8 mouse cellular contexts compared by ENCODE assay signal in the genomic region with DNA sequence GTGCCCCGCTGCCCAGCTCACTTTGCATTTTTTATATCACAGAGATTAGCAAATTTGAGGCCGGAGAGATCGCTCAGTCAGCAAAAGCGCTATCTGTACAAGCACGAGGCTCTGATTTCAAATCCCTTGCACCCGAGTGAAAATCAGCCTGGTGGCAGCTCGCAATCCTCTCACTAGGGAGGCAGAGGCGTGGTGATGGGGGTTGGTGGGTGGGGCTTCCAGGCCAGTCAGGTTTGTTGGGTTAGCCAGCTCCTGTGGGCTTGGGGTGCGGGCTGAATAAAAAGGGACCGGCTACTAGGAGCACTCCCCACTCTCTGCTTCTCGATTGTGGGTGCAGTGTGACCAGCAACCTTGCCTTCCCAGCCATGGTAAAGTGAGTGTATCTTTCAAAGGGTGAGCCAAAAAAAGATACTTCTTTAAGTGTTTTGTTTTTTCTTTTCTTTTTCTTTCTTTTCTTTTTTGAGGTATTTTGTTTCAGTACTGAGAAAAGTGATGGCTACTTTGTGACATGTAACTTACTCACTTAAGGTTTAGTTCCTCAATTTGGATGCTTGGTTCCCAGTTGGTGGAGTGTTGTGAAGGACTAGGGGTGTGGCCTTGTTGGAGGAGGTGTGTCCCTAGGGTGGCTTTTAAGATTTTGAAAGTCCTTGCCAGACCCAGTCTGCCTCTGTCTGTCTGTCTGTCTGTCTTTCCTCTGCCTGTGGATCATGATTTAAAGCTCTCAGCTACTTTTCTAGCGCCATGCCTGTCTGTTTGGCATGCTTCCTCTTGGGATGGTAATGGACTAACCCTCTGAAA. TPM values are rescaled to one million over a fixed set of nuclear protein-coding genes. Genes with fewer than 3 reads are reported as not detected.
DNase-seq lines count a peak whose midpoint lies in the region; ATAC-seq and TF ChIP-seq lines count a peak whose summit lies in the region.

No protein-coding gene starts in this region.

- H3K27me3 ChIP-seq in heart, embryonic 11.5 days (ENCODE audit: control insufficient read depth, insufficient read depth, low read length), result no peaks in the 10 kb centered on the region
- H3K27me3 ChIP-seq in E14TG2a.4 (ENCODE audit: insufficient read depth, low read length), result no peaks in the 10 kb centered on the region
- no peaks in the 10 kb centered on the region for H3K27me3 ChIP-seq in small intestine, adult 2 months (ENCODE audit: control insufficient read depth, insufficient read depth, low read length)

- H3K27ac ChIP-seq in heart, embryonic 11.5 days (ENCODE audit: low read depth, low read length), result no peak overlapping the region
- H3K27ac ChIP-seq in small intestine, adult 2 months (ENCODE audit: insufficient read depth, low read depth, low read length), result peak overlapping the region; percentile 68; the same call in 1 of the 2 replicates

- peak overlapping the region; percentile 41 for H3K4me2 ChIP-seq in heart, embryonic 11.5 days

- no peak overlapping the region for H3K9ac ChIP-seq in heart, embryonic 11.5 days (ENCODE audit: low read depth, low read length)

- H3K4me1 ChIP-seq in heart, embryonic 11.5 days (ENCODE audit: control insufficient read depth, insufficient read depth, low read length), result peaks cover 3% of the 10 kb centered on the region; the same call in 1 of the 2 replicates
- peaks cover 75% of the 10 kb centered on the region for H3K4me1 ChIP-seq in E14TG2a.4 (replicated peaks; ENCODE audit: low read depth, low read length)
- peaks cover 10% of the 10 kb centered on the region for H3K4me1 ChIP-seq in small intestine, adult 2 months (ENCODE audit: control insufficient read depth, insufficient read depth, insufficient read length, low read length)

- 0 out of 2 replicates have a peak overlapping the region, but pooled peaks have one; percentile 8 for H3K4me3 ChIP-seq in heart, embryonic 11.5 days (ENCODE audit: low read depth, low read length)
- peak overlapping the region; percentile 30; the same call in 1 of the 2 replicates for H3K4me3 ChIP-seq in E14TG2a.4 (replicated peaks; ENCODE audit: low read length)
- no peak overlapping the region; the same call in 1 of the 2 replicates for H3K4me3 ChIP-seq in small intestine, adult 2 months (ENCODE audit: low read depth, low read length)

- no peak for DNase-seq in heart, adult 8-10 months (ENCODE audit: low spot score)
- DNase-seq in induced T-regulatory cell, adult 2 months (ENCODE audit: low read depth), result peak; percentile 87
- DNase-seq in embryo, embryonic 10.5 days (ENCODE audit: low spot score), result no peak
- DNase-seq in ovary, adult 18-20 months (ENCODE audit: low spot score), result no peak

- TF ChIP-seq CTCF in E14TG2a.4 (conservative IDR thresholded peaks at IDR 0.05; ENCODE audit: low read length), result no peak
- 0 out of 2 replicates have a peak, but pooled peaks have one; percentile 14 for TF ChIP-seq CTCF in small intestine, adult 2 months (IDR thresholded peaks at IDR 0.05; ENCODE audit: extremely low read depth, insufficient read length, insufficient replicate concordance, low read depth, low read length)

- no peak for TF ChIP-seq POLR2A in small intestine, adult 2 months (IDR thresholded peaks at IDR 0.05; ENCODE audit: low read depth, low read length)

- 66% methylated on average over 12 of the region's 12 CpGs for WGBS in heart, embryonic 11.5 days (ENCODE audit: insufficient replicate concordance)
- WGBS in small intestine, adult 2 months, result 45% methylated on average over 12 of the region's 12 CpGs

- H3K9me3 ChIP-seq in heart, embryonic 11.5 days (replicated peaks; ENCODE audit: control insufficient read depth, low read length), result no peaks in the 10 kb centered on the region
- peaks cover 7% of the 10 kb centered on the region for H3K9me3 ChIP-seq in E14TG2a.4 (ENCODE audit: low read length)

- ATAC-seq in heart, embryonic 11.5 days (replicated peaks; ENCODE audit: insufficient number of reproducible peaks, low FRiP score, low TSS enrichment), result no peak
- ATAC-seq in inflammation-experienced regulatory T-cells, adult 6 months, result no peak

- no peaks in the 10 kb centered on the region for H3K36me3 ChIP-seq in heart, embryonic 11.5 days (ENCODE audit: control insufficient read depth, insufficient read depth, low read length)
- peaks cover 8% of the 10 kb centered on the region; the same call in 1 of the 2 replicates for H3K36me3 ChIP-seq in E14TG2a.4 (ENCODE audit: insufficient read depth, low read length)
- H3K36me3 ChIP-seq in small intestine, adult 2 months (ENCODE audit: control insufficient read depth, insufficient read depth, low read length), result no peaks in the 10 kb centered on the region

RNA-seq across cellular contexts. Expression of gene Prr3, which starts 17.9 kb away (rescaled TPM):
- polyA plus RNA-seq in heart, embryonic 11.5 days (2014; fragmentation: Nextera tagmentation; extraction: Ambion mirVana), result 17.4 TPM in 2 replicates
- total RNA-seq in heart, adult 8-10 months (2022), result 1 to 10 TPM; 2.0 to 4.0 (median 2.9) TPM
- polyA plus RNA-seq in small intestine, adult 2 months (2012; rRNA removed), result 5.5 and 7.8 TPM in 2 replicates
- 10 to 100 TPM; 13.8 to 22.0 (median 19.8) TPM for polyA plus RNA-seq in inflammation-experienced regulatory T-cells, adult 6 months (2017; shearing (Covaris generic))

RNA-seq across cellular contexts. Expression of gene Gnl1, which starts 18.3 kb away (rescaled TPM):
- polyA plus RNA-seq in heart, embryonic 11.5 days (2014; fragmentation: Nextera tagmentation; extraction: Ambion mirVana), result 26.1 and 29.1 TPM in 2 replicates
- 10 to 100 TPM; 32.1 to 41.0 (median 35.1) TPM for total RNA-seq in heart, adult 8-10 months (2022)
- polyA plus RNA-seq in small intestine, adult 2 months (2012; rRNA removed), result 13.1 and 24.7 TPM in 2 replicates
- 1 to 10 TPM; 7.6 to 9.2 (median 8.8) TPM for polyA plus RNA-seq in inflammation-experienced regulatory T-cells, adult 6 months (2017; shearing (Covaris generic))

RNA-seq across cellular contexts. Expression of gene H2-T24, which starts 22.4 kb away (rescaled TPM):
- 2.9 and 3.1 TPM in 2 replicates for polyA plus RNA-seq in heart, embryonic 11.5 days (2014; fragmentation: Nextera tagmentation; extraction: Ambion mirVana)
- 1 to 10 TPM; 6.1 to 7.4 (median 7.1) TPM for total RNA-seq in heart, adult 8-10 months (2022)
- 0.98 and 5.4 TPM in 2 replicates for polyA plus RNA-seq in small intestine, adult 2 months (2012; rRNA removed)
- 10 to 100 TPM; 26.0 to 35.7 (median 32.8) TPM for polyA plus RNA-seq in inflammation-experienced regulatory T-cells, adult 6 months (2017; shearing (Covaris generic))

RNA-seq across cellular contexts. Expression of gene Abcf1, which starts 28.4 kb away (rescaled TPM):
- polyA plus RNA-seq in heart, embryonic 11.5 days (2014; fragmentation: Nextera tagmentation; extraction: Ambion mirVana), result 74.2 and 91.7 TPM in 2 replicates
- total RNA-seq in heart, adult 8-10 months (2022), result 10 to 100 TPM; 70.8 to 76.2 (median 72.2) TPM
- polyA plus RNA-seq in small intestine, adult 2 months (2012; rRNA removed), result 52.7 and 84.9 TPM in 2 replicates
- polyA plus RNA-seq in inflammation-experienced regulatory T-cells, adult 6 months (2017; shearing (Covaris generic)), result 100 to 1,000 TPM; 113 to 143 (median 123) TPM

RNA-seq across cellular contexts. Expression of gene H2-T23, which starts 34.7 kb away (rescaled TPM):
- 2.0 and 3.1 TPM in 2 replicates for polyA plus RNA-seq in heart, embryonic 11.5 days (2014; fragmentation: Nextera tagmentation; extraction: Ambion mirVana)
- total RNA-seq in heart, adult 8-10 months (2022), result 10 to 100 TPM; 26.8 to 28.5 (median 27.9) TPM
- 268 and 784 TPM in 2 replicates for polyA plus RNA-seq in small intestine, adult 2 months (2012; rRNA removed)
- polyA plus RNA-seq in inflammation-experienced regulatory T-cells, adult 6 months (2017; shearing (Covaris generic)), result 1,000 to 10,000 TPM in 1 of 3 experiments, 100 to 1,000 TPM in 2; 834 to 1,491 (median 990) TPM
